Mouse (Mus musculus): ENCODE measurements around the gene Actrt1. TPM values are rescaled to one million over a fixed set of nuclear protein-coding genes. Genes with fewer than 3 reads are reported as not detected.

Actrt1 gene
- not detected for polyA plus RNA-seq (2017; shearing (Covaris generic))

GRCm38 (mm10) chrX:46328707-46329106, at the start of gene Actrt1:
Actrt1 (plus strand) TSS chrX:46329007.

Measured in inflammation-experienced regulatory T-cells (primary cell).